Mouse (Mus musculus): ENCODE data around the gene Nxnl1. TPM values are rescaled to one million over a fixed set of nuclear protein-coding genes. Genes with fewer than 3 reads are reported as not detected.

Nxnl1 gene
- total and polyA plus RNA-seq, 3 experiments = 0.04 TPM; not detected in 2

DNA sequence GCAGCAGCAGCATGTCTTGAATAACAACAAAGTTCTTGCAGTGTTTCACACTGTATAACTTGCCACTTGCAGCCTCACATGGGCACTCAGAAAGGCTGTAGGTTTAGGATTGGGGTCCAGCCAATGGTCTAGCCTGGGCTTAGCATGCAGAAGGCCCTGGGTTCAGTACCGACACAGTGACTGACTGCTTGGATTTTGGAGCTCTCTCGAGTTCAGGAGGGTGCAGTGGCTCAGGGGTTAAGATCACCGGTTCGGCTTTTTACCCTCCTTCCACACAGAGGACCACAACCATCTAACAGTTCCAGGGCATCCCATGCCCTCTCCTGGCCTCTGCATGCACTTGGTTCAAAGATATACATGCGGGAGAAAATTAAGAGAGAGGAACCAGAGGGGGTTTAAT is 24.6 kb upstream of the Nxnl1 start:
- in situ Hi-C loops (cut with MboI; ENCODE audit: low pct_ligation_motif_present, low pct_unique_long_range_greater_than_20kb, low sequenced_read_pairs) (no loop called here), dilution Hi-C loops (cut with MboI; ENCODE audit: extremely low pct_ligation_motif_present, extremely low pct_unique_long_range_greater_than_20kb, low sequenced_read_pairs) (no loop called here)
- H3K4me2 ChIP-seq (ENCODE audit: insufficient read depth, low read depth, poor library complexity, severe bottlenecking) = peak overlapping the region; percentile 63
- peak overlapping the region; percentile 90; the same call in 1 of the 2 replicates for H3K27ac ChIP-seq (ENCODE audit: insufficient read depth, low read depth)
- H3K27me3 ChIP-seq (replicated peaks) = no peaks in the 10 kb centered on the region
- peaks cover 2% of the 10 kb centered on the region for H3K9me3 ChIP-seq (replicated peaks; ENCODE audit: low read length)
- peaks cover 20% of the 10 kb centered on the region for H3K79me2 ChIP-seq (replicated peaks; ENCODE audit: control insufficient read depth, extremely low read depth, insufficient read depth, poor library complexity, severe bottlenecking)
- H3K36me3 ChIP-seq (replicated peaks in 1 of 2; ENCODE audit: control insufficient read depth in 1 of 2, insufficient read depth in 1 of 2, low read length in 1 of 2) = peaks cover 0 to 22% of the 10 kb centered on the region in 2 experiments
- DNase-seq (ENCODE audit: extremely low read depth) = no peak
- peak overlapping the region; percentile 70 to 94 (median 89) for H3K4me3 ChIP-seq (replicated peaks in 1 of 3; ENCODE audit: low read depth in 2 of 3, low read length in 2 of 3, poor library complexity in 1 of 3)
- TF ChIP-seq MAX (IDR thresholded peaks at IDR 0.05; ENCODE audit: low read length) (no peak), GABPA (IDR thresholded peaks at IDR 0.05; ENCODE audit: insufficient replicate concordance, low read depth, low read length) (no peak), CTCF (conservative IDR thresholded peaks at IDR 0.05 in 1 of 2, IDR thresholded peaks at IDR 0.05 in 1 of 2; ENCODE audit: low read depth in 2 of 2, low read length in 2 of 2) (0 out of 4 replicates have a peak, but pooled peaks of 1 of the 2 experiments have one; percentile 3), CHD1 (IDR thresholded peaks at IDR 0.05; ENCODE audit: low read depth, low read length) (no peak), KAT2A (IDR thresholded peaks at IDR 0.05; ENCODE audit: insufficient replicate concordance, low read length) (no peak), ZC3H11A (IDR thresholded peaks at IDR 0.05; ENCODE audit: low read depth, low read length) (no peak)
- H3K9ac ChIP-seq (ENCODE audit: insufficient read depth, low read depth) = 0 out of 2 replicates have a peak overlapping the region, but pooled peaks have one; percentile 41
- peaks cover 36 to 60% of the 10 kb centered on the region in 2 experiments for H3K4me1 ChIP-seq (ENCODE audit: control insufficient read depth in 1 of 2, insufficient read depth in 2 of 2)

DNA sequence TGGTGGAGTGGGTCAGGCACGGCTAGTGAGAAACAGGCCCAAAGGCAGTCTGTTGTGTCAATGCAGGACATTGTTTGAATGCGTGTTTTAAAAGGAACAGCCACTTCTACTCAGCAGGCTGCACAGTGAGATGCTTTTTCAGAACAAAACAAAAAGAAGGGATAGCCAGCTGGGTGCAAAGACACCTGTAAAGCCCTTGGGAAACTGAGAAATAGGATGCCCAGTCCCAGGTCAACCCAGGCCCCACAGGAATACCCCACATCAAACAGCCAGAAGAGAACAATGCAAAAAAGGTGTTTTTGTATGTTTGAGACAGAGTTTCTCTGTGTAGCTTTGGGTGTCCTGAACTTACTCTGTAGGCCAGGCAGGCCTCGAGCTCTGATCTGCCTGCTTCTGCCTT is 22.4 kb upstream of the Nxnl1 start:
- peaks cover 2% of the 10 kb centered on the region for H3K9me3 ChIP-seq (replicated peaks; ENCODE audit: low read length)
- H3K27me3 ChIP-seq (replicated peaks) = no peaks in the 10 kb centered on the region
- in situ Hi-C loops (cut with MboI; ENCODE audit: low pct_ligation_motif_present, low pct_unique_long_range_greater_than_20kb, low sequenced_read_pairs) = no loop called here
- DNase-seq (ENCODE audit: extremely low read depth) = no peak
- H3K4me2 ChIP-seq (ENCODE audit: insufficient read depth, low read depth, poor library complexity, severe bottlenecking) = no peak overlapping the region
- H3K27ac ChIP-seq (ENCODE audit: insufficient read depth, low read depth) = peak overlapping the region; percentile 38; the same call in 1 of the 2 replicates
- H3K4me1 ChIP-seq (ENCODE audit: control insufficient read depth in 1 of 2, insufficient read depth in 2 of 2) = peaks cover 26 to 49% of the 10 kb centered on the region in 2 experiments
- H3K4me3 ChIP-seq (replicated peaks in 1 of 3; ENCODE audit: low read depth in 2 of 3, low read length in 2 of 3, poor library complexity in 1 of 3) = no peak overlapping the region
- dilution Hi-C loops (cut with MboI; ENCODE audit: extremely low pct_ligation_motif_present, extremely low pct_unique_long_range_greater_than_20kb, low sequenced_read_pairs) = no loop called here
- H3K36me3 ChIP-seq (replicated peaks in 1 of 2; ENCODE audit: control insufficient read depth in 1 of 2, insufficient read depth in 1 of 2, low read length in 1 of 2) = peaks cover 6 to 21% of the 10 kb centered on the region in 2 experiments
- no peak overlapping the region for H3K9ac ChIP-seq (ENCODE audit: insufficient read depth, low read depth)
- TF ChIP-seq UBTF (IDR thresholded peaks at IDR 0.05; ENCODE audit: low read depth, low read length) = no peak
- no peak for TF ChIP-seq GABPA (IDR thresholded peaks at IDR 0.05; ENCODE audit: insufficient replicate concordance, low read depth, low read length)
- TF ChIP-seq NELFE (IDR thresholded peaks at IDR 0.05; ENCODE audit: low read depth, low read length) = no peak
- TF ChIP-seq RCOR1 (conservative IDR thresholded peaks at IDR 0.05; ENCODE audit: low read depth, low read length) = no peak
- 0 out of 2 replicates have a peak, but pooled peaks have one; percentile 35 for TF ChIP-seq MAZ (IDR thresholded peaks at IDR 0.05; ENCODE audit: low read depth, low read length)
- TF ChIP-seq SIN3A (IDR thresholded peaks at IDR 0.05; ENCODE audit: low read length) = peak; percentile 73
- TF ChIP-seq POLR2AphosphoS2 (IDR thresholded peaks at IDR 0.05; ENCODE audit: low read depth, low read length) = no peak
- TF ChIP-seq IRF4 (IDR thresholded peaks at IDR 0.05; ENCODE audit: low read depth, low read length) = peak; percentile 43; the same call in 1 of the 2 replicates
- no peak for TF ChIP-seq HCFC1 (IDR thresholded peaks at IDR 0.05; ENCODE audit: low read depth, low read length)
- TF ChIP-seq MEF2A (IDR thresholded peaks at IDR 0.05; ENCODE audit: borderline replicate concordance, low read depth, low read length) = 0 out of 2 replicates have a peak, but pooled peaks have one; percentile 25
- peak; percentile 30; the same call in 1 of the 2 replicates for TF ChIP-seq CHD2 (IDR thresholded peaks at IDR 0.05; ENCODE audit: low read length)
- TF ChIP-seq TBP (conservative IDR thresholded peaks at IDR 0.05; ENCODE audit: low read depth, low read length) = no peak
- TF ChIP-seq EP300 (IDR thresholded peaks at IDR 0.05; ENCODE audit: low read length) = peak; percentile 66
- TF ChIP-seq TCF12 (IDR thresholded peaks at IDR 0.05; ENCODE audit: low read depth, low read length) = peak; percentile 79
- no peak for TF ChIP-seq BHLHE40 (IDR thresholded peaks at IDR 0.05; ENCODE audit: low read depth, low read length)
- peak; percentile 25 for TF ChIP-seq ETS1 (conservative IDR thresholded peaks at IDR 0.05; ENCODE audit: low read depth, low read length)
- no peak for TF ChIP-seq ZNF384 (IDR thresholded peaks at IDR 0.05; ENCODE audit: low read depth, low read length)
- H3K79me2 ChIP-seq (replicated peaks; ENCODE audit: control insufficient read depth, extremely low read depth, insufficient read depth, poor library complexity, severe bottlenecking) = peaks cover 14% of the 10 kb centered on the region
